20 mouse cellular contexts compared by ENCODE assay signal in the genomic region with DNA sequence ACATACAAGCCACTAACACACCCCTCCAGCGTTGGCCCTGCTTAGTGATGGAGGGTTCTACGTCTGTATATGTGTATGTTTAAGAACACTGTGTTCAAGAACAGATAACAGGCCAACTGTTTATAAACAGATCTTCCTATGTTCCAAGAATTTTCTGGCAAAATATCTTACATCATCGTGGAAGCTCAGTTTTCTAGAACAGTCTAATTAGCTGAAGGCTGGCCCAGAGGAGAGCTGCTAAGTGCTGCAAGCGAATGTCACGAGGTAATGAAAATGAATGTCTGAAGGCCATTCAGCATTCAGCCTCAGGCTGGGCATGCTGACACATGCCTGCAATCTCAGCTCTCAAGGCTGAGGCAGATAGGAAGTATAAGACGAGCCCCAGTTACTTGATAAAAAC. TPM values are rescaled to one million over a fixed set of nuclear protein-coding genes. Genes with fewer than 3 reads are reported as not detected.
DNase-seq lines count a peak whose midpoint lies in the region; TF ChIP-seq lines count a peak whose summit lies in the region.
"Had no signal": no experiment of that assay in that cellular context is flagged by ENCODE, and none has a peak within 500 bp of the region (broad histone marks: within the 10 kb centered on the region; RNA-seq: fewer than 3 reads in every experiment).

No protein-coding gene starts in this region.

- H3K4me1 ChIP-seq in lung, adult 2 months (ENCODE audit: control insufficient read depth, insufficient read depth, low read length), result peaks cover 3% of the 10 kb centered on the region
- H3K4me1 ChIP-seq: forebrain, embryonic 12.5 days; hindbrain, embryonic 13.5 days; limb, embryonic 10.5 days; liver, embryonic 15.5 days; neural tube, embryonic 12.5 days had no signal

- intact Hi-C loops in gastrocnemius, adult 2 months (cut with DNase I), result no loop called here

- peak; percentile 74 for DNase-seq in adrenal gland, adult 2 months
- no peak for DNase-seq in adrenal gland, postnatal 4 days (ENCODE audit: low spot score in 2 of 2)
- DNase-seq in ovary, adult 18-20 months (ENCODE audit: low spot score), result peak; percentile 80
- no peak for DNase-seq in ovary, postnatal 14 days (ENCODE audit: low spot score)
- DNase-seq in lung, adult 2 months, result no peak
- peak; percentile 69 for DNase-seq in lung, postnatal 36 days
- no peak for DNase-seq in gastrocnemius, adult 2 months
- no peak for DNase-seq in thymus, adult 18-20 months
- DNase-seq: cerebellum, adult 11 months; cerebellum, postnatal 14 days; heart, postnatal 14 days; layer of hippocampus, postnatal 36 days; retina, postnatal 1 day; right cerebral cortex, postnatal 4 days; thymus, adult 2 months had no signal

- 42% methylated on average over 6 of the region's 6 CpGs for WGBS in lung, adult 2 months

- peak; percentile 60; the same call in 1 of the 2 replicates for TF ChIP-seq POLR2A in lung, adult 2 months (IDR thresholded peaks at IDR 0.05; ENCODE audit: borderline replicate concordance, extremely low read depth, low read depth, low read length)

- no peak overlapping the region for H3K27ac ChIP-seq in gastrocnemius, adult 2 months
- H3K27ac ChIP-seq: forebrain, embryonic 12.5 days; hindbrain, embryonic 13.5 days; limb, embryonic 10.5 days; liver, embryonic 15.5 days; neural tube, embryonic 12.5 days had no signal

- no peak overlapping the region for H3K4me3 ChIP-seq in lung, adult 2 months (replicated peaks; ENCODE audit: extremely low read depth, low read depth, low read length)
- H3K4me3 ChIP-seq in gastrocnemius, adult 2 months, result no peak overlapping the region
- H3K4me3 ChIP-seq: forebrain, embryonic 12.5 days; hindbrain, embryonic 13.5 days; limb, embryonic 10.5 days; liver, embryonic 15.5 days; neural tube, embryonic 12.5 days had no signal

- no peak for TF ChIP-seq CTCF in lung, adult 2 months (IDR thresholded peaks at IDR 0.05; ENCODE audit: insufficient read depth, low read length)
- TF ChIP-seq CTCF in gastrocnemius, adult 2 months (IDR thresholded peaks at IDR 0.05), result no peak

RNA-seq across cellular contexts. Expression of a gene that starts 42.9 kb away (rescaled TPM):
- 10 to 100 TPM; 39.4 to 50.3 TPM for total RNA-seq in adrenal gland, adult 2 months (2021)
- 18.2 and 35.6 TPM in 2 replicates for polyA plus RNA-seq in adrenal gland, adult 2 months (2012; rRNA removed)
- 100 to 1,000 TPM; 205 to 211 TPM for total RNA-seq in adrenal gland, postnatal 4 days (2021)
- polyA plus RNA-seq in lung, adult 2 months (2012; rRNA removed), result 35.6 and 39.0 TPM in 2 replicates
- 10 to 100 TPM; 12.9 to 26.6 TPM for total RNA-seq in gastrocnemius, adult 2 months (2021)

Comparison
In these comparisons a context has a peak if more than half of its experiments do, and no peak if none do; other contexts are left out.
1. DNase-seq: peak in adrenal gland, adult 2 months (single experiment), ovary, adult 18-20 months (single experiment) and lung, postnatal 36 days (single experiment); none in adrenal gland, postnatal 4 days (0 of 2), ovary, postnatal 14 days (single experiment), lung, adult 2 months (single experiment), gastrocnemius, adult 2 months (single experiment) and thymus, adult 18-20 months (0 of 2).
2. RNA of a gene that starts 42.9 kb away (total RNA-seq): 205 to 211 TPM in adrenal gland, postnatal 4 days; 39.4 to 50.3 TPM in adrenal gland, adult 2 months and 12.9 to 26.6 TPM in gastrocnemius, adult 2 months; every median in the first group is over 4 times any median in the second.